Mouse (Mus musculus) monocyte, adult 5-6 weeks (primary cell): Measurements from ENCODE around the gene Olfr175-ps1. TPM values are rescaled to one million over a fixed set of nuclear protein-coding genes. Genes with fewer than 3 reads are reported as not detected.

Experiments
- ATAC-seq: fragments of 153-309, 156-312 bp; replicated peaks from 2 replicates; pipeline ENCODE4 v1.8.0; 2017; ENCODE audit warnings: mild to moderate bottlenecking; ENCODE audit not compliant: low TSS enrichment, insufficient number of reproducible peaks, severe bottlenecking, poor library complexity, low FRiP score
- total RNA-seq: library from RNA; stranded (forward); fragments of 200-1000, 200-491, 200-594 nt; gene quantifications from 3 replicates; pipeline ENCODE4 v1.2.3, GENCODE M21; 2017

The Olfr175-ps1 gene
- total RNA-seq: not detected in 3 replicates

GRCm38 (mm10) chr16:58826732-58827319 is at the start of gene Olfr175-ps1:
Olfr175-ps1 (minus strand) TSS chr16:58826782.
- no peak for ATAC-seq

GRCm38 (mm10) chr16:58874668-58875067 is 48.1 kb upstream of the Olfr175-ps1 start, which contains the start of gene Olfr177:
Olfr177 (minus strand) TSS chr16:58874768.
- ATAC-seq: no peak

- no peak for ATAC-seq
Observed at GRCm38 (mm10) chr16:58861479-58861878, 34.9 kb upstream of the Olfr175-ps1 start.

- ATAC-seq: no peak
Observed at GRCm38 (mm10) chr16:58860032-58860737, 33.6 kb upstream of the Olfr175-ps1 start.

- no peak for ATAC-seq
Observed at GRCm38 (mm10) chr16:58800168-58800567, 26.4 kb downstream of the Olfr175-ps1 start, which contains the start of gene Olfr173. Olfr173 (minus strand) TSS chr16:58800268.

Other genes with a start within 250 kb of the Olfr175-ps1 start
- not detected in 3 replicates for gene Gm813, start 209.8 kb downstream of the Olfr175-ps1 start, total RNA-seq
- gene E330017A01Rik, start 188.0 kb downstream of the Olfr175-ps1 start, total RNA-seq: not detected in 3 replicates
- gene Cpox, start 156.5 kb downstream of the Olfr175-ps1 start, total RNA-seq: 7.1 to 14.9 TPM (median 10.7 TPM) in 3 replicates
- gene Gpr15, start 107.7 kb downstream of the Olfr175-ps1 start, total RNA-seq: 1.7 TPM in 1 of 3 replicates, not detected in the others
- gene Cldnd1, start 98.9 kb downstream of the Olfr175-ps1 start, total RNA-seq: 14.5 to 60.0 TPM (median 53.1 TPM) in 3 replicates
- not detected in 3 replicates for gene Olfr172, start 63.6 kb downstream of the Olfr175-ps1 start, total RNA-seq
- not detected in 3 replicates for gene Olfr173, start 26.5 kb downstream of the Olfr175-ps1 start, total RNA-seq
- gene Olfr177, start 48.0 kb upstream of the Olfr175-ps1 start, total RNA-seq: not detected in 3 replicates
- not detected in 3 replicates for gene Olfr178, start 65.3 kb upstream of the Olfr175-ps1 start, total RNA-seq
- gene Olfr181, start 102.0 kb upstream of the Olfr175-ps1 start, total RNA-seq: not detected in 3 replicates
- gene Olfr180, start 102.6 kb upstream of the Olfr175-ps1 start, total RNA-seq: not detected in 3 replicates
- gene Olfr183, start 168.6 kb upstream of the Olfr175-ps1 start, total RNA-seq: not detected in 3 replicates
- not detected in 3 replicates for gene Olfr186, start 203.5 kb upstream of the Olfr175-ps1 start, total RNA-seq
- not detected in 3 replicates for gene Olfr187, start 213.0 kb upstream of the Olfr175-ps1 start, total RNA-seq